Mouse (Mus musculus) neutrophil, adult 5-6 weeks (primary cell): Measurements from ENCODE around the gene Mrtfa. TPM values are rescaled to one million over a fixed set of nuclear protein-coding genes. Genes with fewer than 3 reads are reported as not detected.
"Not testable (repeated sequence)": the region's sequence is repeated elsewhere in the genome, so short reads cannot be mapped to it uniquely, and the experiment has no call there.

Source experiments
- ATAC-seq: fragments of 151-379, 151-347 bp; 2 replicates; pipeline ENCODE4 v1.8.0; 2017; ENCODE audit warnings: mild to moderate bottlenecking, moderate TSS enrichment; ENCODE audit not compliant: insufficient number of reproducible peaks, poor library complexity, low FRiP score, severe bottlenecking; ENCODE audit errors: extremely low read depth
- total RNA-seq: library from RNA; stranded (forward); fragments of 200-1000 nt; gene quantifications from 2 replicates; pipeline ENCODE4 v1.2.3, GENCODE M21; 2017

Mrtfa gene
- total RNA-seq = 59.9 and 68.9 TPM in 2 replicates

- ATAC-seq = peak; percentile 98
Observed at GRCm38 (mm10) chr15:81190630-81191178, at the start of gene Mrtfa. Gene Mrtfa (minus strand): TSS chr15:81190757.

DNA sequence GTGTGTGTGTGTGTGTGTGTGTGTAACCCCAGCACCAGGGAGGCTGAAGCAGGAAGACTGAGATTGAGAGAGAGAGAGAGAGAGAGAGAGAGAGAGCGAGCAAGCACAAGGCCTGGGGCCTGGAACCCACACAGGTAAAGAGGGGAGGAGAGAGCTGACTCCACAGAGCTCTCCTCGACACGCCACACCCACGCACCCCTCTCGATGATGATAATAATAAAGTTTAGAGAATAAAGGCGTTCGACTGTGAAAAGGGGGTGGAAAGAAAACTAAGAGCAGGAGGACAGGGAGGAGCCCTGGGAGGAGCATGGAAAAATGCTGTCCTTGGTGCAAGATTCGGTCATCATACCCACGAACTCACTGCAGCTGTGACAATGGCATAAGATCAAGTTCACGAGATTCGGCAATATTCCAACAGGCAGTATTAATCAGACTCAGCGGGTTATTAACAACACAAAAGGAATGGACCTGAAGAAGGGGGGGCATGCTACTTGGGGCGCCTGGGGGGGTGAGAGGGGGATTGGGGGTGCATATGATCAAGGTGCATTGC, 49.3 kb upstream of the Mrtfa start:
- ATAC-seq = no peak

DNA sequence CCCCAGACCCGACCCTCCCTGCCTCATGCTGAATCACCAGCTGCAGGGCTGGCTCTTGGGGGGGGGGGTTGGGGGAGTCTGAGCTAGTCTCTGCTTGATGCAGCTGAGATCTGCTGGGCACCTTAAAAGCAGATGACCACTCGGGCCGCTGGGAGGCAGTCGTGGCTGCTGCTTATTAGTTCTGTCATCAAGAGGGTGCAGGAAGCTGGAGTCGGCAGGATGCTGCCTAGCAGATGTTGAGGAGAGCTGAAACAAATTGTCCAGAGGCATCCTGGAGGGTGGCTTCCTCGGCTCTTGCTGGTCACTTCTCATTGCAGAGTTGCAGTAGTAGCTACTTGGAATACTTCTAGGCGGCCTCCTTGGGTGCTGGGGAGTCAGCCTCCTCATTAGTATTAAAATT, 48.7 kb upstream of the Mrtfa start:
- ATAC-seq = 0 out of 2 replicates have a peak, but pooled peaks have one; percentile 23

- no peak for ATAC-seq
Observed at GRCm38 (mm10) chr15:81237471-81237870, 46.9 kb upstream of the Mrtfa start.

- ATAC-seq = no peak
Observed at GRCm38 (mm10) chr15:81236062-81236461, 45.5 kb upstream of the Mrtfa start.

DNA sequence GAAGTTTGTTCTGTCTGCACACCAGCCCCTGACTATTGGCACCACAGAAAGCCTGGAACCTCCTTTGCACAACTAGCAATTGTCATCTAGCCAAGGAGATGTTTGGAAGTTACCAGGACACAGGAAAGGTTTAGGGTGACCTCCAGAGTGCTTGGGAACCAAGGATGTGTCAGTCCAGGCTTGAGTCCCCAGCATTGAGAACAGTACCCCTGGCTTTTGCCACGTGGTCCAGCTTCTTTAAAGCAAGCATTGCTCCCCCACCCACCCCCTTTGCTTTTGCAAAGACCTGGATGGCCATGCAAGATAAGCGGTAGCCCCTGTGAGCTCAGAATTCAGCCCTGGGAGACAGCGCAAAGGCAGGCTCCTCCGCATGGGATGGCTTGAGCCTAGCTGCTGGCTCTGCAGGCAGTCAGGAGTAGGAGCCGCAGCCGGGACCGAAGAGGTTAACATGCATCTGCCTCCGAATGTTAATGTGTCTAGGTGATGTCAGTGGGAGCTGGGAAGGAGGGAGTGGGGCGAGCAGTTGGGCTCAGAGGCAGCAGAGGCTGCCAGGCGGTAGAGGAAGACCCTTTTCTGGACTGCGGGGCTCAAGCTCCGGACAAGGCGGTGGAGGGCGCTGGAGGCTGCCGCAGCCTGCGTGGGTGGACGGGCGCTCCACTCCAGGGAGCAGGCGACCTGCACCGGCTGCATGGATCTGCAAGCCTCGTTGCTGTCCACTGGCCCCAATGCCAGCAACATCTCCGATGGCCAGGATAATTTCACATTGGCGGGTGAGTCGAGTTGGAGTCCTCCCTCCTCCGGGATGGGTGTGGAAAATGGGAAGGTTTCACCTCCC, 44.7 kb upstream of the Mrtfa start, which contains the start of gene Mchr1:
TSS of gene Mchr1 (plus strand) at position 414 of the 835 bp plus-strand sequence.
- no peak for ATAC-seq

DNA sequence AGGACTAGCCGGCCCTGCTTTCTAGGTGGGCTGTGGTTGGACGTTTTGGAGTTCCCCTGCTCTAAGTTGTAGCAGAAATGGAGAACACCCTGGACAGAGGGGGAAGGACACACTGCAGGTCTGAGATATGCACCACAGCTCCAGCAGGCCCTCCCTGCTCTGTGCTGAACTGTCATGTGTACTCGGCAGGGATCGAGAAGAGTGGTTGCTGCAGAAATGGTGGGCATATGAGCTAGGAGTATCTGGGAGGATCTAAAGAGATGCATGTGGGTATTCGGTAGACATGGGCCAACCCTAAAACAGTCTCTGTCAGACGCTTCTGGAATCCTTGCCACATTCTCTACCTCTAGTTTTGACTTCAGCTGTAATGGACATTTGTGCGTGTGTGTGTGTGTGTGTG, 40.8 kb upstream of the Mrtfa start:
- no peak for ATAC-seq

DNA sequence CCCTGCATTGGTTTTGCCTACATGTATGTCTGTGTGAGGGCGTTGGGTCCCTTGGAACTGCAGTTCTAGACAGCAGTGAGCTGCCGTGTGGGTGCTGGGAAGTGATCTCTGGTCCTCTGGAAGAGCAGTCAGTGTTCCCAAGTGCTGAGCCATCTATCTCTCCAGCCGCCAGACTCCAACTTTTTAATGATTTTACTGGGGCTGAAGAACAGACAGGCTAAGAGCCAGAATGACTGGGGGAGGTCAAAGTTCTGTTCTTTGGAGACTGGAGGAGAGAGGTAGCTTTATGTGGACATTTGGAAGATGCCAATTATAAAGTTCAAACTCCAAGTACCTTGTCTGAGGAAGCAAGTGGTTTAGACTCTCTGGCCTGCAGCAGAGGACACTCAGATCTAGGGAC, 39.2 kb upstream of the Mrtfa start:
- ATAC-seq = no peak

GRCm38 (mm10) chr15:81228258-81228657, 37.7 kb upstream of the Mrtfa start:
- no peak for ATAC-seq

GRCm38 (mm10) chr15:81227275-81227674, 36.7 kb upstream of the Mrtfa start:
- ATAC-seq = no peak

DNA sequence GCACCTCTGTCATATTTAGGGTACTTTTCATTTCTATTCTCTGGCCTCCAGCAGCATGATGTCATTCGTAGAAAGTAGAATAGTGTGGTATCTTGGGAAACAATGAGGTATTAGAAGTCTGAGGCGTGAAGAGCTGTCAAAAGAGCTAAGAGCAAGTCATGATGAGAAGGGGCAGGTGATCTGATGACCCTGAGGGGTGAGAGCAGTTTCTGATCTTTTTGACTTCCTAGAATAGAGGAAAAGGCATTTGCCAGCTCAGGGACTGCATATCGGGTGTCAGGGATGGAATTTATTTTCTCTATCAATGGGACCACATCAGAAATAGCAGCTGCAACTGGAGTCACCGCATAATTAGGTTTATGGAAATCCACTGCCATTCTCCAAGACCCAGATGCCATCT, 36.2 kb upstream of the Mrtfa start:
- ATAC-seq = no peak

GRCm38 (mm10) chr15:81225732-81226131, 35.2 kb upstream of the Mrtfa start:
- ATAC-seq = no peak

GRCm38 (mm10) chr15:81225016-81225415, 34.5 kb upstream of the Mrtfa start:
- ATAC-seq = no peak

- no peak for ATAC-seq
Observed at GRCm38 (mm10) chr15:81221446-81221845, 30.9 kb upstream of the Mrtfa start.

DNA sequence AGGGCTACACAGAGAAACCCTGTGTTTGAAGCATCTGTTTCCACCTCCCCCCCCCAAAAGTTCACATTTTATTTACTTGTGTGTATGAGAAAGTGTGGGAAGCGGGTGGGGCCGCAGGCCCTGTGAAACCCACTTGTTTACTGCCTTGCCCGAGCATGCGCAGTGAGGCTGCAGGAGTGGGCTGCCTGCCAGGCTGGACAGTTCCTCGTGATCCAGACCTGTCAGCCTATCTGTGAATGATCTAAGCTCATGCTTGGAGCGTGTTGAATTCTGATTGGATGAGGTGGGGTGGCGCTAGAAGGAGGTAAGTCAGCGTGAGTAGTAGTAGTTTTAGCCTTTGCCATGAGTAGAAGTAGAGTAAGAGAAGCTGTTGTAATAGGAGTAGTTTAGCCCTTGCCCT, 29.5 kb upstream of the Mrtfa start:
- not testable (repeated sequence) for ATAC-seq

DNA sequence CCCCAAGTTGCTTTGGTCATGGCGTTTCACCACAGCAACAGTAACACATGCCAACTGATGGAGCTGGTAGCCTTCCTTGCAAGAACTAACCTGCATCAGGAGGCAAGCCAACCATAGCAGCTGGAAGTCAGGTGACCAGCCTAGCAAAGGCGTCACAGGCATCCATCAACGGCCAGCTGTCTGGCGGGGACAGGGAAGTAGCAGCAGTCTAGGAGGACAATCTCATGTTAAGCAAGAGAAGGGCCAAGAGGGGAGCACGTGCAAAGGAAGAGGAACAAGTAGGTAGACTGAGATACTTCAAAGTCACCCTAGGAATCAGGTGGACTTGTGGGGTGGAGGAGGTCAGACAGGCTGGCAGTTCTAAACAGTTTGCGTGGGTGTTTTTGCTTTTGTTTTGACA, 28.5 kb upstream of the Mrtfa start:
- ATAC-seq = no peak

DNA sequence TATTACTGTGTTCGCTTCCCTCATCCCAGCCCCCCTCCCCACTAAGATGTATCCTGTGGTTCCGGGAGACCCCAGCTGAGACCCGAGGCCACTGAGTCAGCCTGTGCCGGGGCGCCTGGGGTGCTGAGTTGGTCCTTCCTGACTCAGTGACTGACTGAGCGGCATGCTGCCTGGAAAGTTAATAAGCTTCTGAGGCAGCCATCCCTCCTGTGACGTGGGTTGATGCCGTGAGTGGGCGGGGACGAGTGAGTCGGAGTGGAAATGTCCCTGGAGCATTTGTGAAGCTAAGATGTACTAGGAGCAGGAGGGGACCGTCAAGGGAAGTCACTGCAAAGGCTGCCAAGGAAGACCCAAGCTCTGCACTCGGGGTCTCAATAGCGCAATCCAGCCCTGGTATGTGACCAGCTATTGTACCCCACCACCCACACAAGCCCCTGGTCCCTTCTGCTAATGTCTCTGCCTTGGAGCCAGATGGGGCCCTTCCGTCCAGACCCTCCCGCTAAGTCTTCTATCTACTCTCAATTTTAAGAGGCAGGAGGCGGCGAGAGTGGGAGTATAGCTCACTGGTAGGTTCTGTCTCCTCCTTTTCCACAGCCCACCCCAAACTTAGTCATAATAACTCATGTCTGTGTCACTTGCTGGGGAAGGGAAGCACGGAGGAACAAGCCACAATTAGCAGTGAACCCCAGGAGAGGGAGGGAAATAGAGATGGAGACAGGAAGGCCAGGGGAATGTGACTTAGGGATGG, 26.5 kb upstream of the Mrtfa start:
- ATAC-seq = no peak

DNA sequence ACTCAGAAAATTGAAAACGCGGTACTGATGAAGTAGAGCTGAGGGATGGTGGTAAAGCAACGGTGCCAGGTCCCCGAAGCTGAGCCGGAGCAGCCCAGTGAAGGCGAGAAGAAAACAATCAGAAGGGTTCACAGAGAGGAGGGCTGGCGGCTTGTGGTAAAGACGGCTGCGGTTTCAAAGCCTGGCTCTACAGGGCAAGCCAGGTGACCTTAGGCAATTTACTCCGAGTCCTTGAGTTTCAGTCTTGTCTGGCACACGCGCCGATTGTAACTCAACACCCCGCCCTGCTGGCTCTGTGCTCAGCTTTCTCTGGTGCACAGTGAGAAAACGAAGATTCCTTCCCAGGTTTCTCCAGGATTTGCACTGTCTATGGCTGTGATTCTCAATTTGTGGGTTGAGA, 22.4 kb upstream of the Mrtfa start:
- no peak for ATAC-seq

GRCm38 (mm10) chr15:81210496-81210895, 19.9 kb upstream of the Mrtfa start:
- peak; percentile 83 for ATAC-seq

DNA sequence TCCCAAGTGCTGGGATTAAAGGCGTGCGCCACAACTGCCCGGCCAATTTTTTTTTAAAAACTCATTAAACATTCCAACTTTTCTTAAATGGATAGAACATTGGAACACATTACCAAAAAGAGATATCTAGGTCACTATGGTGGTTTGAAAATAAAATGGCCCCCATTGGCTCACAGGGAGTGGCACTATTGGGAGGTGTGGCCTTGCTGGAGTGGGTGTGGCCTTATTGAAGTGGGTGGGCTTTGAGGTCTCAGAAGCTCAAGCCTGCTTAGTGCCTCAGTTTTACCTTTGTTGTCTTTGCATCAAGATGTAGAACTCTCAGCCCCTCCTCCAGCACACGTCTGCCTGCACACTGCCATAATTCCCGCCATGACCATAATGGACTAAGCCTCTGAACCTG, 11.9 kb upstream of the Mrtfa start:
- ATAC-seq = no peak
